Comparison of ENCODE assay signal across 11 mouse cellular contexts in the genomic region with DNA sequence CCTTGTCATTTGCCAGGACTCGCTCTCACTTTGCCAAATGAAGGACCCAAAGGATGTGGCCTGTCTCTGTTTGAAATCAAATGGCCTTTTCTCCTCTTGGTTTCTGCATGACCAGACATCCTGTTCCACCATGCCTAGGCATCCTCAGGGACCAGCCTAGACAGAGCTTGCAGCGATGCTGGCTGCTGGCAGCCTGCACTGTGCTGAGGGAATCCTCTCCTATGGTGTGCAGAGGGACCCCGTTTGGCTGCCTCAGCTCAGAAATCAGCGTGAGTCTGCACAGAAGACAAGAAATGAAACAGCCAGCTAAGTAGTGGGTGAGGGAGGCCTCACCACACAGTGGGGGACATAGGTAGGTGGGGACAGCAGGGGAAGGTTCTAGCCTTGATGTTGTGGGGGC. TPM values are rescaled to one million over a fixed set of nuclear protein-coding genes. Genes with fewer than 3 reads are reported as not detected.
DNase-seq lines count a peak whose midpoint lies in the region; ATAC-seq lines count a peak whose summit lies in the region.
"Had no signal": no experiment of that assay in that cellular context is flagged by ENCODE, and none has a peak within 500 bp of the region (broad histone marks: within the 10 kb centered on the region; RNA-seq: fewer than 3 reads in every experiment).

No protein-coding gene starts in this region.

- no peak overlapping the region for H3K9ac ChIP-seq in kidney, embryonic 16.5 days (replicated peaks; ENCODE audit: low read length)
- no peak overlapping the region; the same call in 1 of the 2 replicates for H3K9ac ChIP-seq in intestine, embryonic 16.5 days (ENCODE audit: low read depth, low read length)
- 0 out of 2 replicates have a peak overlapping the region, but pooled peaks have one; percentile 17 for H3K9ac ChIP-seq in neural tube, embryonic 14.5 days (replicated peaks; ENCODE audit: low read depth, low read length)

- H3K27me3 ChIP-seq in kidney, embryonic 16.5 days (ENCODE audit: insufficient read depth, low read length) = no peaks in the 10 kb centered on the region
- H3K27me3 ChIP-seq in forebrain, embryonic 10.5 days (ENCODE audit: poor library complexity, severe bottlenecking) = peaks cover 13% of the 10 kb centered on the region
- H3K27me3 ChIP-seq in intestine, embryonic 16.5 days (replicated peaks; ENCODE audit: control insufficient read depth, insufficient read depth, low read length) = no peaks in the 10 kb centered on the region
- H3K27me3 ChIP-seq in neural tube, embryonic 14.5 days (ENCODE audit: control insufficient read depth, insufficient read depth, low read length) = no peaks in the 10 kb centered on the region

- peak; percentile 46 for ATAC-seq in kidney, embryonic 16.5 days (ENCODE audit: low FRiP score, low TSS enrichment)
- ATAC-seq in intestine, embryonic 16.5 days = no peak
- peak; percentile 48; the same call in 1 of the 2 replicates for ATAC-seq in neural tube, embryonic 14.5 days (ENCODE audit: low read depth)

- H3K9me3 ChIP-seq in kidney, embryonic 16.5 days (ENCODE audit: low read length) = no peaks in the 10 kb centered on the region
- 0 out of 2 replicates have a peak, but pooled peaks cover 4% of the 10 kb centered on the region for H3K9me3 ChIP-seq in forebrain, embryonic 10.5 days
- no peaks in the 10 kb centered on the region for H3K9me3 ChIP-seq in intestine, embryonic 16.5 days (ENCODE audit: control insufficient read depth, low read length)
- no peaks in the 10 kb centered on the region for H3K9me3 ChIP-seq in neural tube, embryonic 14.5 days (ENCODE audit: control insufficient read depth, low read length)

- no peak for DNase-seq in kidney, postnatal 36 days
- DNase-seq in forebrain, embryonic 10.5 days (ENCODE audit: extremely low spot score, low spot score) = no peak
- DNase-seq in layer of hippocampus, adult 9-10 months (ENCODE audit: low spot score) = no peak
- DNase-seq in cerebellum, postnatal 14 days = no peak
- DNase-seq in right cerebral cortex, adult 18-20 months = no peak
- DNase-seq: cerebellum, adult 9-11 months; heart, postnatal 36 days had no signal

- H3K4me1 ChIP-seq in kidney, embryonic 16.5 days (ENCODE audit: insufficient read depth, low read length) = peaks cover 21% of the 10 kb centered on the region
- peaks cover 68% of the 10 kb centered on the region for H3K4me1 ChIP-seq in forebrain, embryonic 10.5 days
- H3K4me1 ChIP-seq in intestine, embryonic 16.5 days (ENCODE audit: control insufficient read depth, insufficient read depth, low read length) = peaks cover 6% of the 10 kb centered on the region; the same call in 1 of the 2 replicates
- H3K4me1 ChIP-seq in neural tube, embryonic 14.5 days (ENCODE audit: control insufficient read depth, insufficient read depth, low read length) = peaks cover 21% of the 10 kb centered on the region

- H3K4me2 ChIP-seq in kidney, embryonic 16.5 days (replicated peaks; ENCODE audit: low read depth, low read length) = no peak overlapping the region; the same call in 1 of the 2 replicates
- H3K4me2 ChIP-seq in intestine, embryonic 16.5 days (ENCODE audit: low read depth, low read length) = no peak overlapping the region
- H3K4me2 ChIP-seq in neural tube, embryonic 14.5 days (ENCODE audit: low read depth, low read length) = peak overlapping the region; percentile 1; the same call in 1 of the 2 replicates

- H3K36me3 ChIP-seq in kidney, embryonic 16.5 days (ENCODE audit: insufficient read depth, low read length) = no peaks in the 10 kb centered on the region
- no peaks in the 10 kb centered on the region for H3K36me3 ChIP-seq in forebrain, embryonic 10.5 days (replicated peaks)
- H3K36me3 ChIP-seq in intestine, embryonic 16.5 days (ENCODE audit: control insufficient read depth, insufficient read depth, low read length) = no peaks in the 10 kb centered on the region
- no peaks in the 10 kb centered on the region for H3K36me3 ChIP-seq in neural tube, embryonic 14.5 days (ENCODE audit: control insufficient read depth, insufficient read depth, low read length)

- H3K27ac ChIP-seq in kidney, embryonic 16.5 days (ENCODE audit: low read length) = peak overlapping the region; percentile 78; the same call in 1 of the 2 replicates
- peak overlapping the region; percentile 93 for H3K27ac ChIP-seq in forebrain, embryonic 10.5 days
- peak overlapping the region; percentile 27; the same call in 1 of the 2 replicates for H3K27ac ChIP-seq in intestine, embryonic 16.5 days (ENCODE audit: low read length)
- peak overlapping the region; percentile 78 for H3K27ac ChIP-seq in neural tube, embryonic 14.5 days (ENCODE audit: low read depth, low read length)

- H3K4me3 ChIP-seq in kidney, embryonic 16.5 days (ENCODE audit: low read length) = no peak overlapping the region
- H3K4me3 ChIP-seq in forebrain, embryonic 10.5 days = peak overlapping the region; percentile 38; the same call in 1 of the 2 replicates
- H3K4me3 ChIP-seq in intestine, embryonic 16.5 days (ENCODE audit: low read length) = no peak overlapping the region
- no peak overlapping the region for H3K4me3 ChIP-seq in neural tube, embryonic 14.5 days (ENCODE audit: low read depth, low read length)

- WGBS in kidney, embryonic 16.5 days = 33% methylated on average over 4 of the region's 4 CpGs
- 44% methylated on average over 4 of the region's 4 CpGs for WGBS in forebrain, embryonic 10.5 days
- 44% methylated on average over 4 of the region's 4 CpGs for WGBS in intestine, embryonic 16.5 days
- 10% methylated on average over 4 of the region's 4 CpGs for WGBS in neural tube, embryonic 14.5 days

RNA-seq across cellular contexts. Expression of a gene that starts 12.6 kb away (rescaled TPM):
- polyA plus RNA-seq in kidney, embryonic 16.5 days (2015; fragmentation: Nextera tagmentation; extraction: Ambion mirVana) = not detected in 2 replicates
- polyA plus RNA-seq in forebrain, embryonic 10.5 days (2016; fragmentation: Nextera tagmentation; extraction: Ambion mirVana) = not detected in 2 replicates
- 0.05 TPM in 1 of 2 replicates, not detected in the other for polyA plus RNA-seq in intestine, embryonic 16.5 days (2015; fragmentation: Nextera tagmentation; extraction: Ambion mirVana)
- not detected in 2 replicates for polyA plus RNA-seq in neural tube, embryonic 14.5 days (2014; fragmentation: Nextera tagmentation; extraction: Ambion mirVana)
- polyA plus RNA-seq: lung, postnatal 0 days had no signal

Comparison
In these comparisons a context has a peak if more than half of its experiments do, and no peak if none do; other contexts are left out.
1. H3K27ac ChIP-seq: peak in every context shown above with its lines; median percentile 93 in forebrain, embryonic 10.5 days; 78 in kidney, embryonic 16.5 days; 78 in neural tube, embryonic 14.5 days; 27 in intestine, embryonic 16.5 days.